Mouse (Mus musculus) midbrain, embryonic 16.5 days (tissue): Measurements from ENCODE around the gene Uba7. TPM values are rescaled to one million over a fixed set of nuclear protein-coding genes. Genes with fewer than 3 reads are reported as not detected.

ENCODE experiments used
- ATAC-seq: fragments of 200-750 bp; cut with Nextera tagmentation; 2 replicates; pipeline ENCODE4 v1.8.0; 2017; ENCODE audit warnings: moderate TSS enrichment
- H3K27ac ChIP-seq: fragments of 300-500 bp; sonication (generic); 2 replicates; pipeline ENCODE4 v1.5.1; 2014; ENCODE audit warnings: mild to moderate bottlenecking, low read length, mixed read lengths
- H3K27me3 ChIP-seq: fragments of 300-500 bp; sonication (generic); 2 replicates; pipeline ENCODE4 v1.6.1; 2014; ENCODE audit warnings: low read depth, low read length, mixed read lengths; ENCODE audit not compliant: control insufficient read depth, insufficient read depth
- H3K36me3 ChIP-seq: fragments of 300-500 bp; sonication (generic); 2 replicates; pipeline ENCODE4 v1.6.1; 2014; ENCODE audit warnings: mild to moderate bottlenecking, low read length, moderate library complexity, mixed read lengths; ENCODE audit not compliant: control insufficient read depth, insufficient read depth
- H3K4me1 ChIP-seq: fragments of 300-500 bp; sonication (generic); 2 replicates; pipeline ENCODE4 v1.6.1; 2014; ENCODE audit warnings: mild to moderate bottlenecking, low read length, mixed read lengths; ENCODE audit not compliant: control insufficient read depth, insufficient read depth
- H3K4me2 ChIP-seq: fragments of 300-500 bp; sonication (generic); 2 replicates; pipeline ENCODE4 v1.6.1; 2014; ENCODE audit warnings: mild to moderate bottlenecking, low read length, mixed read lengths
- H3K4me3 ChIP-seq: fragments of 300-500 bp; sonication (generic); 2 replicates; pipeline ENCODE4 v1.5.1; 2014; ENCODE audit warnings: low read depth, mild to moderate bottlenecking, low read length, moderate library complexity, mixed read lengths
- H3K9ac ChIP-seq: fragments of 300-500 bp; sonication (generic); 2 replicates; pipeline ENCODE4 v1.6.1; 2014; ENCODE audit warnings: low read depth, low read length, mixed read lengths
- H3K9me3 ChIP-seq: fragments of 300-500 bp; sonication (generic); replicated peaks from 2 replicates; pipeline ENCODE4 v1.6.1; 2014; ENCODE audit warnings: mild to moderate bottlenecking, low read length, mixed read lengths; ENCODE audit not compliant: control insufficient read depth, poor library complexity, severe bottlenecking
- WGBS: fragments of 180-500 bp; shearing (Covaris S2); extraction: QIAGEN DNeasy Blood & Tissue Kit; methylation state at CpG from one replicate; pipeline ENCODE4 v1.1.7; 2014; 5-methylcytosine and 5-hydroxymethylcytosine counted together
- polyA plus RNA-seq: library from polyadenylated mRNA; unstranded; fragments of >200 nt; fragmentation: Nextera tagmentation; extraction: Ambion mirVana; gene quantifications from 2 replicates; pipeline ENCODE4 v1.2.1, GENCODE M21; 2015

Uba7 gene
- polyA plus RNA-seq, 1 experiment from 2014 or later: 3.7 TPM

GRCm38 (mm10) chr9:108017127-108017526, 41.8 kb downstream of the Uba7 start:
- H3K4me1 ChIP-seq: peaks cover 6% of the 10 kb centered on the region; the same call in 1 of the 2 replicates
- no peaks in the 10 kb centered on the region for H3K9me3 ChIP-seq
- 77% methylated on average over 3 of the region's 3 CpGs for WGBS
- H3K27ac ChIP-seq: no peak overlapping the region
- ATAC-seq: no peak
- H3K9ac ChIP-seq: no peak overlapping the region
- H3K4me3 ChIP-seq: no peak overlapping the region
- H3K4me2 ChIP-seq: no peak overlapping the region
- no peaks in the 10 kb centered on the region for H3K36me3 ChIP-seq
- H3K27me3 ChIP-seq: no peaks in the 10 kb centered on the region

- Histone ChIP-seq H3K9ac (no peak overlapping the region), H3K27me3 (no peaks in the 10 kb centered on the region), H3K4me1 (peaks cover 6% of the 10 kb centered on the region; the same call in 1 of the 2 replicates), H3K9me3 (no peaks in the 10 kb centered on the region), H3K4me2 (no peak overlapping the region), H3K36me3 (peaks cover 7% of the 10 kb centered on the region), H3K27ac (no peak overlapping the region), H3K4me3 (no peak overlapping the region)
- no peak for ATAC-seq
- WGBS: 84% methylated on average over 1 of the region's 1 CpGs
Measured at GRCm38 (mm10) chr9:108020741-108021140, 45.4 kb downstream of the Uba7 start.

- H3K4me1 ChIP-seq: peaks cover 6% of the 10 kb centered on the region; the same call in 1 of the 2 replicates
- no peak overlapping the region for H3K4me3 ChIP-seq
- H3K9me3 ChIP-seq: no peaks in the 10 kb centered on the region
- no peak overlapping the region for H3K27ac ChIP-seq
- WGBS: 89% methylated on average over 3 of the region's 3 CpGs
- H3K27me3 ChIP-seq: no peaks in the 10 kb centered on the region
- no peak overlapping the region for H3K4me2 ChIP-seq
- H3K9ac ChIP-seq: no peak overlapping the region
- peaks cover 16% of the 10 kb centered on the region for H3K36me3 ChIP-seq
- ATAC-seq: no peak
Measured at GRCm38 (mm10) chr9:108023216-108023615, 47.9 kb downstream of the Uba7 start.

GRCm38 (mm10) chr9:108026584-108026983, 51.3 kb downstream of the Uba7 start:
- Histone ChIP-seq H3K4me1 (no peaks in the 10 kb centered on the region), H3K27me3 (no peaks in the 10 kb centered on the region), H3K4me3 (no peak overlapping the region), H3K9me3 (no peaks in the 10 kb centered on the region), H3K27ac (no peak overlapping the region), H3K4me2 (no peak overlapping the region), H3K9ac (no peak overlapping the region), H3K36me3 (peaks cover 16% of the 10 kb centered on the region)
- ATAC-seq: no peak
- WGBS: 96% methylated on average over 3 of the region's 3 CpGs

- WGBS: 97% methylated on average over 3 of the region's 3 CpGs
- no peaks in the 10 kb centered on the region for H3K27me3 ChIP-seq
- no peak for ATAC-seq
- no peaks in the 10 kb centered on the region for H3K9me3 ChIP-seq
- H3K4me1 ChIP-seq: no peaks in the 10 kb centered on the region
- H3K4me2 ChIP-seq: no peak overlapping the region
- H3K9ac ChIP-seq: no peak overlapping the region
- H3K4me3 ChIP-seq: no peak overlapping the region
- H3K36me3 ChIP-seq: peaks cover 21% of the 10 kb centered on the region
- no peak overlapping the region for H3K27ac ChIP-seq
Measured at GRCm38 (mm10) chr9:108027867-108028266, 52.6 kb downstream of the Uba7 start.

- Histone ChIP-seq H3K4me2 (no peak overlapping the region), H3K4me3 (no peak overlapping the region), H3K36me3 (peaks cover 25% of the 10 kb centered on the region), H3K9me3 (no peaks in the 10 kb centered on the region), H3K4me1 (no peaks in the 10 kb centered on the region), H3K27ac (no peak overlapping the region), H3K9ac (no peak overlapping the region), H3K27me3 (no peaks in the 10 kb centered on the region)
- WGBS: 89% methylated on average over 5 of the region's 5 CpGs
- no peak for ATAC-seq
Measured at GRCm38 (mm10) chr9:108032126-108032525, 56.8 kb downstream of the Uba7 start.

Other genes starting within 250 kb of the Uba7 start
- gene Rbm5, start 204.5 kb upstream of the Uba7 start, polyA plus RNA-seq: 239 and 270 TPM in 2 replicates
- 95.5 and 113 TPM in 2 replicates for gene Rbm6, start 102.3 kb upstream of the Uba7 start, polyA plus RNA-seq
- gene Mon1a, start 87.4 kb upstream of the Uba7 start, polyA plus RNA-seq: 23.3 and 23.4 TPM in 2 replicates
- 1.4 and 2.6 TPM in 2 replicates for gene Mst1r, start 68.6 kb upstream of the Uba7 start, polyA plus RNA-seq
- gene Actl11, start 47.0 kb upstream of the Uba7 start, polyA plus RNA-seq: not detected in 2 replicates
- 90.2 and 121 TPM in 2 replicates for gene Camkv, start 39.8 kb upstream of the Uba7 start, polyA plus RNA-seq
- 10.0 and 12.6 TPM in 2 replicates for gene Traip, start 25.4 kb upstream of the Uba7 start, polyA plus RNA-seq
- 0.65 and 0.67 TPM in 2 replicates for gene Gm20661, start 7.6 kb downstream of the Uba7 start, polyA plus RNA-seq
- gene Inka1, start 10.4 kb downstream of the Uba7 start, polyA plus RNA-seq: 16.7 and 17.6 TPM in 2 replicates
- 1.2 and 1.4 TPM in 2 replicates for gene Cdhr4, start 17.0 kb downstream of the Uba7 start, polyA plus RNA-seq
- 0.83 and 0.97 TPM in 2 replicates for gene Gm20662, start 20.8 kb downstream of the Uba7 start, polyA plus RNA-seq
- 115 and 118 TPM in 2 replicates for gene Ip6k1, start 27.0 kb downstream of the Uba7 start, polyA plus RNA-seq
- 19.8 and 22.8 TPM in 2 replicates for gene Gmppb, start 73.7 kb downstream of the Uba7 start, polyA plus RNA-seq
- gene Amigo3, start 77.7 kb downstream of the Uba7 start, polyA plus RNA-seq: 2.6 and 2.8 TPM in 2 replicates
- gene Mst1, start 104.9 kb downstream of the Uba7 start, polyA plus RNA-seq: 0.09 TPM in 1 of 2 replicates, not detected in the other
- 53.4 and 53.9 TPM in 2 replicates for gene Rnf123, start 107.8 kb downstream of the Uba7 start, polyA plus RNA-seq
- gene Apeh, start 119.1 kb downstream of the Uba7 start, polyA plus RNA-seq: 46.0 and 50.8 TPM in 2 replicates
- gene Bsn, start 214.9 kb downstream of the Uba7 start, polyA plus RNA-seq: 8.6 and 10.1 TPM in 2 replicates